In the genomic region with DNA sequence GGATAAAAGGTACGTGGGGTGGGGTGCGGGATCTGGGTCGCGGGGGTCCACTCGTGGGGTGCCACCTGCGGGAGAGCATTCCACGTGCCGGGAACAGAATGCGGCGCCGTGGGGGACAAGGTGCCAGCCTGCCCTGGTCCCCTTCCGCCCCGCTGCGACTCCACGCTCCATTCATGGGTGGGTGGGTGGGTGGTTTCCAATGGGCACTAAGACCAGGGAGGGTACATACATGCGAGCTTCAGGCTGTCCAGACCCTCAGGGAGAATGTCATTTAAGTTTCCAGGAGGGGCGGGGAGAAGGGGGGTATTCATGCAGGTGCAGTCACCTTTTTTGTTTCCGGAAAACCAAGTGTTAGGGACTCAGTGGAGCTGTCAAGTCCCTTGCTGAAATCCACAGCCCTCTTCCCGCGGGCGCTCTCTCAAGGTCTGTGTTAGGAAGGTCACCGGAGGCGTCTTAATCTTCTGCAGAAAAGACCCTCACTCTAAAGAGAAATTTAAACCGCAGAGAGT, we compare ENCODE assay signal across 8 mouse cellular contexts. TPM values are rescaled to one million over a fixed set of nuclear protein-coding genes. Genes with fewer than 3 reads are reported as not detected.
DNase-seq lines count a peak whose midpoint lies in the region; ATAC-seq and TF ChIP-seq lines count a peak whose summit lies in the region.

No protein-coding gene starts in this region.

- intact Hi-C loops in left cerebral cortex, postnatal 10 days (cut with DNase I) = no loop called here

- peak overlapping the region; percentile 47 for H3K4me3 ChIP-seq in lung, adult 2 months (replicated peaks; ENCODE audit: extremely low read depth, low read depth, low read length)
- H3K4me3 ChIP-seq in heart, embryonic 16.5 days (ENCODE audit: low read length) = peak overlapping the region; percentile 59
- peak overlapping the region; percentile 62 for H3K4me3 ChIP-seq in midbrain, embryonic 11.5 days (ENCODE audit: low read depth, low read length)

- no peaks in the 10 kb centered on the region for H3K36me3 ChIP-seq in heart, embryonic 16.5 days (ENCODE audit: control insufficient read depth, insufficient read depth)
- no peaks in the 10 kb centered on the region for H3K36me3 ChIP-seq in midbrain, embryonic 11.5 days (ENCODE audit: control insufficient read depth, insufficient read depth, low read length)

- peak overlapping the region; percentile 91 for H3K4me2 ChIP-seq in heart, embryonic 16.5 days (ENCODE audit: low read depth, low read length)
- peak overlapping the region; percentile 100 for H3K4me2 ChIP-seq in midbrain, embryonic 11.5 days

- H3K9ac ChIP-seq in heart, embryonic 16.5 days (ENCODE audit: low read length) = peak overlapping the region; percentile 72
- peak overlapping the region; percentile 66 for H3K9ac ChIP-seq in midbrain, embryonic 11.5 days (ENCODE audit: low read length)

- H3K27me3 ChIP-seq in heart, embryonic 16.5 days (ENCODE audit: control insufficient read depth, insufficient read depth, low read length) = 0 out of 2 replicates have a peak, but pooled peaks cover 3% of the 10 kb centered on the region
- peaks cover 6% of the 10 kb centered on the region; the same call in 1 of the 2 replicates for H3K27me3 ChIP-seq in midbrain, embryonic 11.5 days (ENCODE audit: control insufficient read depth, insufficient read depth, low read length)

- TF ChIP-seq POLR2A in lung, adult 2 months (IDR thresholded peaks at IDR 0.05; ENCODE audit: borderline replicate concordance, extremely low read depth, low read depth, low read length) = no peak

- TF ChIP-seq CTCF in lung, adult 2 months (IDR thresholded peaks at IDR 0.05; ENCODE audit: insufficient read depth, low read length) = no peak

- DNase-seq in lung, adult 2 months = no peak
- no peak for DNase-seq in lung, adult 18-20 months
- peak; percentile 62 to 66 for DNase-seq in cerebellum, postnatal 10 days
- peak; percentile 86 for DNase-seq in midbrain, embryonic 11.5 days (ENCODE audit: low spot score, missing footprints)
- no peak for DNase-seq in left cerebral cortex, postnatal 10 days (ENCODE audit: extremely low spot score in 1 of 2, low spot score in 2 of 2)
- DNase-seq in spleen, postnatal 10 days (ENCODE audit: low spot score in 2 of 2) = no peak

- H3K9me3 ChIP-seq in heart, embryonic 16.5 days (replicated peaks; ENCODE audit: control insufficient read depth, low read length) = no peaks in the 10 kb centered on the region
- no peaks in the 10 kb centered on the region for H3K9me3 ChIP-seq in midbrain, embryonic 11.5 days (ENCODE audit: control insufficient read depth, low read length)

- ATAC-seq in heart, embryonic 16.5 days (replicated peaks; ENCODE audit: extremely low read depth, insufficient read depth, low FRiP score) = no peak; the same call in 1 of the 2 replicates
- 0 out of 2 replicates have a peak, but pooled peaks have one; percentile 16 for ATAC-seq in midbrain, embryonic 11.5 days (ENCODE audit: low FRiP score)
- ATAC-seq in CD4-positive, CD25-positive, alpha-beta regulatory T cell, adult 4 months = no peak

- no peak overlapping the region for H3K27ac ChIP-seq in heart, embryonic 16.5 days (ENCODE audit: low read length)
- no peak overlapping the region for H3K27ac ChIP-seq in midbrain, embryonic 11.5 days (ENCODE audit: low read depth, low read length)

- 23% methylated on average over 24 of the region's 24 CpGs for WGBS in lung, adult 2 months
- 15% methylated on average over 24 of the region's 24 CpGs for WGBS in heart, embryonic 16.5 days
- WGBS in midbrain, embryonic 11.5 days = 8% methylated on average over 24 of the region's 24 CpGs

- 0 out of 2 replicates have a peak, but pooled peaks cover 4% of the 10 kb centered on the region for H3K4me1 ChIP-seq in lung, adult 2 months (ENCODE audit: control insufficient read depth, insufficient read depth, low read length)
- no peaks in the 10 kb centered on the region for H3K4me1 ChIP-seq in heart, embryonic 16.5 days (ENCODE audit: control insufficient read depth, insufficient read depth, low read length)
- H3K4me1 ChIP-seq in midbrain, embryonic 11.5 days (ENCODE audit: control insufficient read depth, insufficient read depth, low read length) = peaks cover 8% of the 10 kb centered on the region

RNA-seq across cellular contexts. Expression of a gene that starts 0.4 kb away (rescaled TPM):
- polyA plus RNA-seq in lung, adult 2 months (2012; rRNA removed) = 6.4 and 11.4 TPM in 2 replicates
- polyA plus RNA-seq in heart, embryonic 16.5 days (2015; fragmentation: Nextera tagmentation; extraction: Ambion mirVana) = 4.1 and 5.4 TPM in 2 replicates
- polyA plus RNA-seq in midbrain, embryonic 11.5 days (2014; fragmentation: Nextera tagmentation; extraction: Ambion mirVana) = 2.0 TPM in 2 replicates
- 1 to 10 TPM; 4.0 to 8.2 TPM for polyA plus RNA-seq in CD4-positive, CD25-positive, alpha-beta regulatory T cell, adult 4 months (2017; shearing (Covaris generic))
- total RNA-seq in left cerebral cortex, postnatal 10 days (2021) = 100 to 1,000 TPM; 166 to 168 TPM

Comparison
In these comparisons a context has a peak if more than half of its experiments do, and no peak if none do; other contexts are left out.
1. DNase-seq: peak in cerebellum, postnatal 10 days (2 of 2) and midbrain, embryonic 11.5 days (single experiment); none in lung, adult 2 months (single experiment), lung, adult 18-20 months (0 of 2), left cerebral cortex, postnatal 10 days (0 of 2) and spleen, postnatal 10 days (0 of 2).
2. Peak in every context shown above with its lines, with median percentiles within 50 percentile points of each other: H3K4me3 ChIP-seq.